Mouse (Mus musculus) hindbrain, embryonic 16.5 days (tissue): Measurements from ENCODE around the gene Tbxas1. TPM values are rescaled to one million over a fixed set of nuclear protein-coding genes. Genes with fewer than 3 reads are reported as not detected.

Experiments used
- ATAC-seq: fragments of 200-750 bp; cut with Nextera tagmentation; 2 replicates; pipeline ENCODE4 v1.8.0; 2017; ENCODE audit warnings: moderate TSS enrichment, moderate library complexity
- H3K27ac ChIP-seq: fragments of 300-500 bp; sonication (generic); 2 replicates; pipeline ENCODE4 v1.5.1; 2014; ENCODE audit warnings: low read depth, mild to moderate bottlenecking, control low read depth, low read length, moderate library complexity
- H3K27me3 ChIP-seq: fragments of 300-500 bp; sonication (generic); replicated peaks from 2 replicates; pipeline ENCODE4 v1.6.1; 2014; ENCODE audit warnings: low read length; ENCODE audit not compliant: control insufficient read depth, insufficient read depth
- H3K36me3 ChIP-seq: fragments of 300-500 bp; sonication (generic); 2 replicates; pipeline ENCODE4 v1.6.1; 2014; ENCODE audit warnings: mild to moderate bottlenecking, low read length, moderate library complexity, mixed read lengths; ENCODE audit not compliant: control insufficient read depth, insufficient read depth
- H3K4me1 ChIP-seq: fragments of 300-500 bp; sonication (generic); 2 replicates; pipeline ENCODE4 v1.6.1; 2014; ENCODE audit warnings: low read depth, low read length; ENCODE audit not compliant: control insufficient read depth, insufficient read depth
- H3K4me2 ChIP-seq: fragments of 300-500 bp; sonication (generic); 2 replicates; pipeline ENCODE4 v1.6.1; 2014; ENCODE audit warnings: mild to moderate bottlenecking, low read length, control low read depth, moderate library complexity
- H3K4me3 ChIP-seq: fragments of 300-500 bp; sonication (generic); 2 replicates; pipeline ENCODE4 v1.5.1; 2014; ENCODE audit warnings: mild to moderate bottlenecking, low read length, control low read depth, moderate library complexity
- H3K9ac ChIP-seq: fragments of 300-500 bp; sonication (generic); 2 replicates; pipeline ENCODE4 v1.6.1; 2014; ENCODE audit warnings: low read depth, mild to moderate bottlenecking, control low read depth, low read length, moderate library complexity
- H3K9me3 ChIP-seq: fragments of 300-500 bp; sonication (generic); 2 replicates; pipeline ENCODE4 v1.6.1; 2014; ENCODE audit warnings: mild to moderate bottlenecking, low read length, moderate library complexity; ENCODE audit not compliant: control insufficient read depth
- WGBS: fragments of 180-500 bp; shearing (Covaris S2); extraction: QIAGEN DNeasy Blood & Tissue Kit; methylation state at CpG from one replicate; pipeline ENCODE4 v1.1.7; 2014; 5-methylcytosine and 5-hydroxymethylcytosine counted together
- polyA plus RNA-seq: library from polyadenylated mRNA; unstranded; fragments of >200 nt; fragmentation: Nextera tagmentation; extraction: Ambion mirVana; gene quantifications from 2 replicates; pipeline ENCODE4 v1.2.1, GENCODE M21; 2015

Tbxas1 gene
- polyA plus RNA-seq, 1 experiment from 2014 or later: 2.0 TPM

- peaks cover 17% of the 10 kb centered on the region for H3K4me1 ChIP-seq
- no peaks in the 10 kb centered on the region for H3K36me3 ChIP-seq
- H3K9me3 ChIP-seq: no peaks in the 10 kb centered on the region
- no peak overlapping the region for H3K9ac ChIP-seq
- H3K4me3 ChIP-seq: no peak overlapping the region
- no peaks in the 10 kb centered on the region for H3K27me3 ChIP-seq
- no peak for ATAC-seq
- 94% methylated on average over 2 of the region's 2 CpGs for WGBS
- no peak overlapping the region for H3K4me2 ChIP-seq
- H3K27ac ChIP-seq: no peak overlapping the region
Observed at GRCm38 (mm10) chr6:38877674-38878073, 2.5 kb downstream of the Tbxas1 start.

- ATAC-seq: no peak
- WGBS: 76% methylated on average over 2 of the region's 2 CpGs
Observed at GRCm38 (mm10) chr6:38881468-38881867, 6.3 kb downstream of the Tbxas1 start.

GRCm38 (mm10) chr6:38881975-38882374 is 6.8 kb downstream of the Tbxas1 start:
- Histone ChIP-seq H3K9me3 (no peaks in the 10 kb centered on the region), H3K9ac (no peak overlapping the region), H3K36me3 (no peaks in the 10 kb centered on the region), H3K4me3 (no peak overlapping the region), H3K27me3 (no peaks in the 10 kb centered on the region), H3K4me2 (no peak overlapping the region), H3K27ac (no peak overlapping the region), H3K4me1 (peaks cover 1% of the 10 kb centered on the region; the same call in 1 of the 2 replicates)
- no peak for ATAC-seq
- 66% methylated on average over 6 of the region's 6 CpGs for WGBS

More at GRCm38 (mm10) chr6:38881468-38881867, 6.3 kb downstream of the Tbxas1 start:
- Histone ChIP-seq H3K4me1 (peaks cover 4% of the 10 kb centered on the region; the same call in 1 of the 2 replicates), H3K4me3 (no peak overlapping the region), H3K27me3 (no peaks in the 10 kb centered on the region), H3K9me3 (no peaks in the 10 kb centered on the region), H3K36me3 (no peaks in the 10 kb centered on the region), H3K4me2 (no peak overlapping the region), H3K9ac (no peak overlapping the region), H3K27ac (no peak overlapping the region)

GRCm38 (mm10) chr6:38882728-38883171 is 7.5 kb downstream of the Tbxas1 start:
- Histone ChIP-seq H3K4me2 (no peak overlapping the region), H3K4me3 (no peak overlapping the region), H3K4me1 (no peaks in the 10 kb centered on the region), H3K9me3 (no peaks in the 10 kb centered on the region), H3K27me3 (no peaks in the 10 kb centered on the region), H3K9ac (no peak overlapping the region), H3K36me3 (no peaks in the 10 kb centered on the region), H3K27ac (no peak overlapping the region)
- WGBS: 56% methylated on average over 6 of the region's 6 CpGs
- no peak for ATAC-seq

GRCm38 (mm10) chr6:38884482-38884881 is 9.3 kb downstream of the Tbxas1 start:
- Histone ChIP-seq H3K27ac (no peak overlapping the region), H3K9me3 (no peaks in the 10 kb centered on the region), H3K36me3 (no peaks in the 10 kb centered on the region), H3K4me2 (no peak overlapping the region), H3K27me3 (no peaks in the 10 kb centered on the region; the same call in 1 of the 2 replicates), H3K4me3 (no peak overlapping the region), H3K4me1 (no peaks in the 10 kb centered on the region), H3K9ac (no peak overlapping the region)
- WGBS: 82% methylated on average over 3 of the region's 3 CpGs
- no peak for ATAC-seq

GRCm38 (mm10) chr6:38885132-38885531 is 9.9 kb downstream of the Tbxas1 start:
- Histone ChIP-seq H3K27ac (no peak overlapping the region), H3K9me3 (no peaks in the 10 kb centered on the region), H3K4me2 (no peak overlapping the region), H3K36me3 (no peaks in the 10 kb centered on the region), H3K9ac (no peak overlapping the region), H3K4me1 (no peaks in the 10 kb centered on the region), H3K27me3 (no peaks in the 10 kb centered on the region; the same call in 1 of the 2 replicates), H3K4me3 (no peak overlapping the region)
- WGBS: 80% methylated on average over 1 of the region's 1 CpGs
- no peak for ATAC-seq

- Histone ChIP-seq H3K9me3 (no peaks in the 10 kb centered on the region), H3K36me3 (no peaks in the 10 kb centered on the region), H3K4me3 (no peak overlapping the region), H3K9ac (no peak overlapping the region), H3K4me1 (no peaks in the 10 kb centered on the region), H3K27ac (no peak overlapping the region), H3K4me2 (no peak overlapping the region), H3K27me3 (no peaks in the 10 kb centered on the region; the same call in 1 of the 2 replicates)
- 82% methylated on average over 4 of the region's 4 CpGs for WGBS
- no peak for ATAC-seq
Observed at GRCm38 (mm10) chr6:38887436-38887835, 12.2 kb downstream of the Tbxas1 start.

- Histone ChIP-seq H3K27ac (no peak overlapping the region), H3K36me3 (no peaks in the 10 kb centered on the region), H3K4me3 (no peak overlapping the region), H3K27me3 (no peaks in the 10 kb centered on the region; the same call in 1 of the 2 replicates), H3K9me3 (no peaks in the 10 kb centered on the region), H3K4me1 (no peaks in the 10 kb centered on the region), H3K4me2 (no peak overlapping the region), H3K9ac (no peak overlapping the region)
- no peak for ATAC-seq
- 85% methylated on average over 6 of the region's 6 CpGs for WGBS
Observed at GRCm38 (mm10) chr6:38889156-38889555, 14.0 kb downstream of the Tbxas1 start.

GRCm38 (mm10) chr6:38892017-38892416 is 16.8 kb downstream of the Tbxas1 start:
- H3K9me3 ChIP-seq: no peaks in the 10 kb centered on the region
- WGBS: 81% methylated on average over 2 of the region's 2 CpGs
- no peaks in the 10 kb centered on the region for H3K4me1 ChIP-seq

GRCm38 (mm10) chr6:38893615-38894014 is 18.4 kb downstream of the Tbxas1 start:
- Histone ChIP-seq H3K4me3 (no peak overlapping the region), H3K4me2 (no peak overlapping the region), H3K36me3 (no peaks in the 10 kb centered on the region), H3K4me1 (no peaks in the 10 kb centered on the region; the same call in 1 of the 2 replicates), H3K9ac (no peak overlapping the region), H3K27me3 (no peaks in the 10 kb centered on the region), H3K27ac (no peak overlapping the region), H3K9me3 (no peaks in the 10 kb centered on the region)
- ATAC-seq: no peak
- WGBS: 83% methylated on average over 3 of the region's 3 CpGs

More at GRCm38 (mm10) chr6:38892017-38892416, 16.8 kb downstream of the Tbxas1 start:
- H3K36me3 ChIP-seq: no peaks in the 10 kb centered on the region
- no peaks in the 10 kb centered on the region; the same call in 1 of the 2 replicates for H3K27me3 ChIP-seq
- no peak overlapping the region for H3K4me3 ChIP-seq
- H3K9ac ChIP-seq: no peak overlapping the region
- no peak overlapping the region for H3K4me2 ChIP-seq
- no peak overlapping the region for H3K27ac ChIP-seq
- ATAC-seq: no peak
